Mouse (Mus musculus): ENCODE data around the gene Ltbp1. TPM values are rescaled to one million over a fixed set of nuclear protein-coding genes. Genes with fewer than 3 reads are reported as not detected.

The Ltbp1 gene
- polyA plus RNA-seq, 1 experiment from 2014 or later: 1.6 TPM

GRCm38 (mm10) chr17:75371650-75372049, 366.3 kb downstream of the Ltbp1 start:
- no peaks in the 10 kb centered on the region for H3K4me1 ChIP-seq (replicated peaks)
- H3K27ac ChIP-seq (replicated peaks): no peak overlapping the region
- H3K4me3 ChIP-seq: no peak overlapping the region
- no peak for ATAC-seq (ENCODE audit: low FRiP score, low read depth)
- H3K27me3 ChIP-seq: no peaks in the 10 kb centered on the region
- H3K4me2 ChIP-seq: no peak overlapping the region
- no peak overlapping the region for H3K9ac ChIP-seq
- H3K9me3 ChIP-seq: no peaks in the 10 kb centered on the region
- WGBS: 91% methylated on average over 11 of the region's 11 CpGs
- no peaks in the 10 kb centered on the region for H3K36me3 ChIP-seq

- H3K36me3 ChIP-seq: no peaks in the 10 kb centered on the region
- no peak for ATAC-seq (ENCODE audit: low FRiP score, low read depth)
- H3K27ac ChIP-seq (replicated peaks): no peak overlapping the region
- no peaks in the 10 kb centered on the region for H3K9me3 ChIP-seq
- no peaks in the 10 kb centered on the region for H3K4me1 ChIP-seq (replicated peaks)
- no peak overlapping the region for H3K4me2 ChIP-seq
- H3K27me3 ChIP-seq: no peaks in the 10 kb centered on the region
- no peak overlapping the region for H3K9ac ChIP-seq
- WGBS: 53% methylated on average over 3 of the region's 3 CpGs
- no peak overlapping the region for H3K4me3 ChIP-seq
These were observed 367.0 kb downstream of the Ltbp1 start for GRCm38 (mm10) chr17:75372371-75372770.

DNA sequence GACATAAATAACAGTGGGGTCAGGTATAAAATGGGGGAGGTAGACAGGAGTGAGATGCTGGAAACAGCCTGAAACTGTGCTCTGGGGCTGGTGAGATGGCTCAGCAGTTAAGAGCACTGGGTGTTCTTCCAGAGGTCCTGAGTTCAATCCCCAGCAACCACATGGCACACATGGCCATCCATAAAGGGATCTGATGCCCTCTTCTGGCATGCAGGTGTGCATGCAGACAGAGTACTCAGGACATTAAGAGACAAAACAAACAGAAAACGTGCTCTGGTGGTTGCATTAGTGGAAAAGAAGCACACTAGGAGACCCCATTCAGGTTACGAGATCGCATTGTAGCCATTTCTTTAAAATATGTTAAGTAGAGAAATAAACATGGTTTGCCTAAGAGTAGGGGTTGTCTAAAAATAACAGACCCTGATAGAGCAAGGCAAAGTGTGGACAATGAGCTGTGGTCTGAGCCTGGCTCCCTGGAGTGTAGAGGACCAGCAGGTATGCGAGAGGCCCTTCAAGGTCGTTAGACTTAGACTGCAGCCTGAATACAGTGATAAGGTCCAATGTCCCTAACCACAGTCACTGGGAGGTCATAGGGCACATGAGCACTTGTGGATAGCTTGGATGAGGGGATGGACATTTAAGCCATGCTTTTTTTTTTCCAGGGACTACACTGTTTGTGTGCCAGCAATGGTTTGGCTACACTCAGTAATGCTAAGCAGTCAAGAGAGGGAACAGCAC, 369.1 kb downstream of the Ltbp1 start:
- Histone ChIP-seq H3K4me3 (no peak overlapping the region), H3K4me2 (no peak overlapping the region), H3K9ac (no peak overlapping the region), H3K9me3 (no peaks in the 10 kb centered on the region), H3K27me3 (no peaks in the 10 kb centered on the region), H3K27ac (replicated peaks) (no peak overlapping the region), H3K36me3 (no peaks in the 10 kb centered on the region), H3K4me1 (replicated peaks) (no peaks in the 10 kb centered on the region)
- ATAC-seq (ENCODE audit: low FRiP score, low read depth): no peak
- WGBS: 72% methylated on average over 5 of the region's 5 CpGs

- WGBS: 72% methylated on average over 9 of the region's 9 CpGs
- no peaks in the 10 kb centered on the region for H3K4me1 ChIP-seq (replicated peaks)
- ATAC-seq (ENCODE audit: low FRiP score, low read depth): no peak
These were observed 373.0 kb downstream of the Ltbp1 start for GRCm38 (mm10) chr17:75378256-75378871.

DNA sequence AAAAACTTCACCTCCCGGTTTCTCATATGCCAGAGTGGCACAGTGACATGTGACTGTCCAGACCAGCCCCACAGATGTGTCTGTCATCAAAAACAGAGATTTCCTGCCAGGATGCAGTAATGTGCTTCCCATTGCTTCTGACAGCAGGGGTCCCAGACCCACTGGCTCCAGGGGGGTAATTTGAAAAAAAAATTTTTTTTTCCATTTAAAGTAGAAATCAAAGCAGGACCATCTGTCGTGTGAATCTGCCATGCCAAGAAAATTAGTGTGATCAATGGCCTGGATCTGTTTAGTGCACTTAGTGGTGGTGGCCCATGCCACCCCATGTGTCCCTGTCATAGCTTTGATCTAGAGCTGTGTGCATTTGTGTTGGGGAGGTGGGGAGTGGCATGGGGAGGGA, 374.8 kb downstream of the Ltbp1 start:
- Histone ChIP-seq H3K4me2 (no peak overlapping the region), H3K27me3 (no peaks in the 10 kb centered on the region), H3K27ac (replicated peaks) (no peak overlapping the region), H3K9me3 (no peaks in the 10 kb centered on the region), H3K36me3 (no peaks in the 10 kb centered on the region), H3K4me3 (no peak overlapping the region), H3K9ac (no peak overlapping the region), H3K4me1 (replicated peaks) (no peaks in the 10 kb centered on the region)
- peak; percentile 68; the same call in 1 of the 2 replicates for ATAC-seq (ENCODE audit: low FRiP score, low read depth)
- 39% methylated on average over 2 of the region's 2 CpGs for WGBS

More at GRCm38 (mm10) chr17:75378256-75378871, 373.0 kb downstream of the Ltbp1 start:
- no peaks in the 10 kb centered on the region for H3K9me3 ChIP-seq
- no peak overlapping the region for H3K4me3 ChIP-seq
- H3K9ac ChIP-seq: no peak overlapping the region
- H3K4me2 ChIP-seq: no peak overlapping the region
- no peak overlapping the region for H3K27ac ChIP-seq (replicated peaks)
- no peaks in the 10 kb centered on the region for H3K27me3 ChIP-seq
- no peaks in the 10 kb centered on the region for H3K36me3 ChIP-seq

GRCm38 (mm10) chr17:75388402-75388801, 383.0 kb downstream of the Ltbp1 start:
- Histone ChIP-seq H3K4me3 (no peak overlapping the region), H3K4me1 (replicated peaks) (no peaks in the 10 kb centered on the region)
- WGBS: 85% methylated on average over 4 of the region's 4 CpGs

DNA sequence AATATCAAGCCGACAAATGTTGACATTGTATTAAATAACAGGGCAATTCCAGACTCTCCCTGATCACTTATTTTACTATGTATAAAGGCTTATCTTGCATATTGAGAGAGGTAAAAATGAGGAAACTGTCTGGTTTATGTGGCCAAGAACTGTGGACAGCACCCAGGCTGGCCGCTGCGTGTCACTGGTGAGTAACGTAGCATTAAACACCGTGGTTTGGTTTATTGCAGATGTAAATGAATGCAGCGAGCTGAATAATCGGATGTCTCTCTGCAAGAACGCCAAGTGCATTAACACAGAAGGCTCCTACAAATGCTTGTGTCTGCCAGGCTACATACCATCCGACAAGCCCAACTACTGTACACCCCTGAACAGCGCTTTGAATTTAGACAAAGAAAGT, 384.8 kb downstream of the Ltbp1 start:
- no peak overlapping the region for H3K4me3 ChIP-seq
- no peak for ATAC-seq (ENCODE audit: low FRiP score, low read depth)
- no peaks in the 10 kb centered on the region for H3K9me3 ChIP-seq
- no peak overlapping the region for H3K4me2 ChIP-seq
- H3K9ac ChIP-seq: no peak overlapping the region
- no peak overlapping the region for H3K27ac ChIP-seq (replicated peaks)
- H3K36me3 ChIP-seq: no peaks in the 10 kb centered on the region
- H3K4me1 ChIP-seq (replicated peaks): no peaks in the 10 kb centered on the region
- no peaks in the 10 kb centered on the region for H3K27me3 ChIP-seq
- 76% methylated on average over 10 of the region's 10 CpGs for WGBS

More at GRCm38 (mm10) chr17:75388402-75388801, 383.0 kb downstream of the Ltbp1 start:
- Histone ChIP-seq H3K4me2 (no peak overlapping the region), H3K27me3 (no peaks in the 10 kb centered on the region), H3K27ac (replicated peaks) (no peak overlapping the region), H3K9me3 (no peaks in the 10 kb centered on the region), H3K9ac (no peak overlapping the region), H3K36me3 (no peaks in the 10 kb centered on the region)
- no peak for ATAC-seq (ENCODE audit: low FRiP score, low read depth)

DNA sequence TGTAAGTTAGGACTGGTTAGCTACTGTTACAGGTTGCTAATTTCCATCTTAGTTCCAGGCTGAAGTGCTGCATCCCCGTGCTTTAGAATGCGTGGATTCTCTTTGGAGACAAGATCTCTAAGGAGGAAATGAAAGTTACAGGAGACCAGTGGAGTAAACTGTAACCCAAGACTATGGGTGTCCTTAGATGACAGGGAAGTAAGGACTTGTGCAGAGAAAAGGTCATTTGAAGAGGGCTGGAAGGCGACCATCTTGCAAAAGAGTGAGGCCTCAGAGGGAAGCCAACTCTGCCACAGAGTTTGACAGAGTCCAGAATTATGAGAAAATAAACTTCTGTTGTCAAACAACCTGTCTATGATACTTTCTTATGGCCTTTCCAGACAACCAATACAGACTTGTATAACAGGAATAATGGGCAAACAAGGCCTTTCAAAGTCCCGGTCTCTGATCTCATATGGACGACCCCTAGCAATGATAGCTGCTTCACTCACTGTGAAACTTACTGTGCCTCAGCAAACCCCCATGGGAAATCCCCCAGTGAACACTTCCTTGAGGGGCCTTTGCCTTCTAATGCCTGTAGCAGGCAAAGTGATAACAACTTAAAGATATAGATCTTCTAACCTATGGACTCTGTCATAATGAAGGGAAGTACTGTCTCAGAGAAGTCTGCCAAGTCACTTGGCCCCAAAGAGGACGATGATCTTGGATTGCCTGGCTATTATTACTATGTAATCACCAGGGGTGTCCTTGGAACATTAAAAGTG, 386.2 kb downstream of the Ltbp1 start:
- Histone ChIP-seq H3K27ac (replicated peaks) (no peak overlapping the region), H3K4me1 (replicated peaks) (no peaks in the 10 kb centered on the region), H3K9ac (no peak overlapping the region), H3K4me3 (no peak overlapping the region), H3K27me3 (no peaks in the 10 kb centered on the region), H3K36me3 (no peaks in the 10 kb centered on the region), H3K4me2 (no peak overlapping the region), H3K9me3 (no peaks in the 10 kb centered on the region)
- no peak for ATAC-seq (ENCODE audit: low FRiP score, low read depth)
- WGBS: 92% methylated on average over 6 of the region's 6 CpGs

- no peak for ATAC-seq (ENCODE audit: low FRiP score, low read depth)
- WGBS: 19% methylated on average over 4 of the region's 4 CpGs
- no peaks in the 10 kb centered on the region for H3K9me3 ChIP-seq
- H3K36me3 ChIP-seq: no peaks in the 10 kb centered on the region
- no peak overlapping the region for H3K9ac ChIP-seq
- H3K4me3 ChIP-seq: no peak overlapping the region
- H3K27me3 ChIP-seq: no peaks in the 10 kb centered on the region
- H3K4me2 ChIP-seq: no peak overlapping the region
- H3K4me1 ChIP-seq (replicated peaks): no peaks in the 10 kb centered on the region
- no peak overlapping the region for H3K27ac ChIP-seq (replicated peaks)
These were observed 401.0 kb downstream of the Ltbp1 start for GRCm38 (mm10) chr17:75406405-75406804.

DNA sequence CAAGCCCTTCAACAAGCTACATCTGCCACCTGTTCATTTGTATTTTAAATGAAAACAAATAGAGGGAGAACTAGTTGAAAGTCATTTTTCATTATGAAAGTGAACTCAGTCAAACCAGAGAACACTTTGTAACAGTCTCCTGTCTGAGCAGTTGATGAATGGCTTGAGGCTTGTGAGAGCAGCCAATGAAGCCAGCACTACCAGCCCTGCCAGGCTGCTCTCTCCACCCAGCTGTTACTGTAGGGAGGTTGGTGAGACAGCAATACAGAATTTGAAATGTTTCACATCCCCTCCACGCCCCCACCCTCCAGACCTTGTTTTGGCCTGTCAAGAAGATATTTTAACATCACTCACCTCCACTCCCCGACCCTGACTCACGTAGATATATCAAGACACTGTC, 411.5 kb downstream of the Ltbp1 start:
- Histone ChIP-seq H3K9ac (no peak overlapping the region), H3K36me3 (no peaks in the 10 kb centered on the region), H3K9me3 (no peaks in the 10 kb centered on the region), H3K4me1 (replicated peaks) (no peaks in the 10 kb centered on the region), H3K27ac (replicated peaks) (no peak overlapping the region), H3K27me3 (no peaks in the 10 kb centered on the region), H3K4me2 (no peak overlapping the region), H3K4me3 (no peak overlapping the region)
- ATAC-seq (ENCODE audit: low FRiP score, low read depth): no peak
- WGBS: 92% methylated on average over 3 of the region's 3 CpGs

GRCm38 (mm10) chr17:75434152-75434551, 428.8 kb downstream of the Ltbp1 start:
- H3K27ac ChIP-seq (replicated peaks): no peak overlapping the region
- H3K4me1 ChIP-seq (replicated peaks): peaks cover 4% of the 10 kb centered on the region
- no peak for ATAC-seq (ENCODE audit: low FRiP score, low read depth)
- H3K9ac ChIP-seq: no peak overlapping the region
- no peaks in the 10 kb centered on the region for H3K27me3 ChIP-seq
- no peak overlapping the region for H3K4me3 ChIP-seq
- 92% methylated on average over 2 of the region's 2 CpGs for WGBS
- H3K36me3 ChIP-seq: no peaks in the 10 kb centered on the region
- no peaks in the 10 kb centered on the region for H3K9me3 ChIP-seq
- H3K4me2 ChIP-seq: no peak overlapping the region

DNA sequence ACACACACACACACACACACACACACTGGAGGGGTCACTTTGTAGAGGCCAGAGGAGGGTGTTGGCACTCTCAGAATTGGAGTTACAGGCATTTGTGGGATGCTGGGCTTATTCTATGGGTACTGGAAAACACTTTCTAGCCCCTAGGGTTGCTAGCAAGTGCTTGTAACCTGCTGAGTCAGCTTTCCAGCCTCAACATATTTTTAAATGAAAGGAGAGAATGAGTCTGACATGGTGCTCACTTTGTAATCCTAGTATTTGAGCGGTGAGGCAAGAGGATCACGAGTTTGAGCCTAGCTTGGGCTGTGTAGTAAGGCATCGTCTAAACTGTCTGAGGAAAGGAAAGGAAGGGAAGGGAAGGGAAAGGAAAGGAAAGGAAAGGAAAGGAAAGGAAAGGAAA, 429.5 kb downstream of the Ltbp1 start:
- H3K4me2 ChIP-seq: no peak overlapping the region
- 77% methylated on average over 3 of the region's 3 CpGs for WGBS
- H3K27me3 ChIP-seq: no peaks in the 10 kb centered on the region
- H3K9ac ChIP-seq: no peak overlapping the region
- H3K27ac ChIP-seq (replicated peaks): no peak overlapping the region
- H3K4me1 ChIP-seq (replicated peaks): peaks cover 7% of the 10 kb centered on the region
- no peaks in the 10 kb centered on the region for H3K36me3 ChIP-seq
- ATAC-seq (ENCODE audit: low FRiP score, low read depth): no peak
- H3K9me3 ChIP-seq: no peaks in the 10 kb centered on the region
- H3K4me3 ChIP-seq: no peak overlapping the region
